Mouse (Mus musculus): Measurements from ENCODE around the gene Nrd1. TPM values are rescaled to one million over a fixed set of nuclear protein-coding genes. Genes with fewer than 3 reads are reported as not detected.

The Nrd1 gene
- total and polyA plus RNA-seq, 3 experiments, result 24.2 to 883 (median 72.7) TPM

GRCm38 (mm10) chr4:109000961-109001360 lies 506 bp downstream of the Nrd1 start:
- peaks cover 0 to 10% of the 10 kb centered on the region in 2 experiments; a peak in 2 of 4 replicates for H3K4me1 ChIP-seq (ENCODE audit: control insufficient read depth in 1 of 2, insufficient read depth in 2 of 2, low read length in 2 of 2)
- H3K27ac ChIP-seq (ENCODE audit: control insufficient read depth, low read depth, low read length), result peak overlapping the region; percentile 66
- peak overlapping the region; percentile 85 to 95 for H3K4me3 ChIP-seq (ENCODE audit: control insufficient read depth in 1 of 2, insufficient read depth in 1 of 2, low read depth in 2 of 2, low read length in 2 of 2)
- peaks cover 0 to 2% of the 10 kb centered on the region in 2 experiments; a peak in 2 of 4 replicates for H3K27me3 ChIP-seq (ENCODE audit: control insufficient read depth in 1 of 2, insufficient read depth in 2 of 2, low read length in 2 of 2)
- H3K36me3 ChIP-seq (ENCODE audit: control insufficient read depth in 1 of 2, insufficient read depth in 2 of 2, low read length in 2 of 2), result peaks cover 3 to 17% of the 10 kb centered on the region in 2 experiments; a peak in 3 of 4 replicates
- no peak for DNase-seq (ENCODE audit: low read depth, low spot score)
- H3K9ac ChIP-seq (ENCODE audit: control insufficient read depth, low read depth, low read length, poor library complexity, severe bottlenecking), result peak overlapping the region; percentile 87
- no peak for TF ChIP-seq ZNF384 (IDR thresholded peaks at IDR 0.05; ENCODE audit: low read depth, low read length)
- 0 out of 2 replicates have a peak, but pooled peaks have one; percentile 5 for TF ChIP-seq MYC (IDR thresholded peaks at IDR 0.05; ENCODE audit: low read depth, low read length)
- TF ChIP-seq MYB (IDR thresholded peaks at IDR 0.05; ENCODE audit: low read depth, low read length), result no peak
- no peaks in the 10 kb centered on the region for H3K9me3 ChIP-seq (replicated peaks; ENCODE audit: insufficient read depth, low read length)
- peaks cover 32% of the 10 kb centered on the region for H3K79me2 ChIP-seq (ENCODE audit: control insufficient read depth, insufficient read depth, low read length, poor library complexity)

GRCm38 (mm10) chr4:109008046-109008445 lies 7.6 kb downstream of the Nrd1 start:
- no peaks in the 10 kb centered on the region for H3K9me3 ChIP-seq (replicated peaks; ENCODE audit: insufficient read depth, low read length)
- DNase-seq (ENCODE audit: low read depth, low spot score), result no peak
- H3K79me2 ChIP-seq (ENCODE audit: control insufficient read depth, insufficient read depth, low read length, poor library complexity), result peaks cover 20% of the 10 kb centered on the region
- no peak overlapping the region for H3K9ac ChIP-seq (ENCODE audit: control insufficient read depth, low read depth, low read length, poor library complexity, severe bottlenecking)
- H3K27me3 ChIP-seq (ENCODE audit: control insufficient read depth in 1 of 2, insufficient read depth in 2 of 2, low read length in 2 of 2), result no peaks in the 10 kb centered on the region
- H3K4me1 ChIP-seq (ENCODE audit: control insufficient read depth in 1 of 2, insufficient read depth in 2 of 2, low read length in 2 of 2), result no peaks in the 10 kb centered on the region
- TF ChIP-seq E2F4 (IDR thresholded peaks at IDR 0.05; ENCODE audit: borderline replicate concordance, low read depth, low read length) (no peak), MEF2A (IDR thresholded peaks at IDR 0.05; ENCODE audit: extremely low read depth, insufficient replicate concordance, low read depth, low read length, poor library complexity, severe bottlenecking) (no peak), KAT2A (conservative IDR thresholded peaks at IDR 0.05; ENCODE audit: low read depth, low read length) (no peak)
- H3K36me3 ChIP-seq (ENCODE audit: control insufficient read depth in 1 of 2, insufficient read depth in 2 of 2, low read length in 2 of 2), result peaks cover under 1 to 9% of the 10 kb centered on the region in 2 experiments
- no peak overlapping the region for H3K4me3 ChIP-seq (ENCODE audit: control insufficient read depth in 1 of 2, insufficient read depth in 1 of 2, low read depth in 2 of 2, low read length in 2 of 2)
- no peak overlapping the region for H3K27ac ChIP-seq (ENCODE audit: control insufficient read depth, low read depth, low read length)

- Histone ChIP-seq H3K79me2 (ENCODE audit: control insufficient read depth, insufficient read depth, low read length, poor library complexity) (peaks cover 5% of the 10 kb centered on the region; the same call in 1 of the 2 replicates), H3K27ac (ENCODE audit: control insufficient read depth, low read depth, low read length) (no peak overlapping the region), H3K9me3 (replicated peaks; ENCODE audit: insufficient read depth, low read length) (no peaks in the 10 kb centered on the region), H3K4me1 (ENCODE audit: control insufficient read depth in 1 of 2, insufficient read depth in 2 of 2, low read length in 2 of 2) (no peaks in the 10 kb centered on the region), H3K27me3 (ENCODE audit: control insufficient read depth in 1 of 2, insufficient read depth in 2 of 2, low read length in 2 of 2) (no peaks in the 10 kb centered on the region), H3K9ac (ENCODE audit: control insufficient read depth, low read depth, low read length, poor library complexity, severe bottlenecking) (no peak overlapping the region), H3K4me3 (ENCODE audit: control insufficient read depth in 1 of 2, insufficient read depth in 1 of 2, low read depth in 2 of 2, low read length in 2 of 2) (no peak overlapping the region), H3K36me3 (ENCODE audit: control insufficient read depth in 1 of 2, insufficient read depth in 2 of 2, low read length in 2 of 2) (peaks cover 0 to 11% of the 10 kb centered on the region in 2 experiments; a peak in 2 of 4 replicates)
- no peak for DNase-seq (ENCODE audit: low read depth, low spot score)
- TF ChIP-seq JUND (IDR thresholded peaks at IDR 0.05; ENCODE audit: low read depth, low read length), result no peak
- no peak for TF ChIP-seq NELFE (IDR thresholded peaks at IDR 0.05; ENCODE audit: low read depth, low read length)
Observed at GRCm38 (mm10) chr4:109014091-109014490, 13.6 kb downstream of the Nrd1 start.

GRCm38 (mm10) chr4:109017441-109017840 lies 17.0 kb downstream of the Nrd1 start:
- Histone ChIP-seq H3K27me3 (ENCODE audit: control insufficient read depth in 1 of 2, insufficient read depth in 2 of 2, low read length in 2 of 2) (no peaks in the 10 kb centered on the region), H3K36me3 (ENCODE audit: control insufficient read depth in 1 of 2, insufficient read depth in 2 of 2, low read length in 2 of 2) (peaks cover 0 to 21% of the 10 kb centered on the region in 2 experiments; a peak in 2 of 4 replicates), H3K9ac (ENCODE audit: control insufficient read depth, low read depth, low read length, poor library complexity, severe bottlenecking) (no peak overlapping the region), H3K27ac (ENCODE audit: control insufficient read depth, low read depth, low read length) (no peak overlapping the region), H3K9me3 (replicated peaks; ENCODE audit: insufficient read depth, low read length) (no peaks in the 10 kb centered on the region), H3K79me2 (ENCODE audit: control insufficient read depth, insufficient read depth, low read length, poor library complexity) (no peaks in the 10 kb centered on the region; the same call in 1 of the 2 replicates), H3K4me3 (ENCODE audit: control insufficient read depth in 1 of 2, insufficient read depth in 1 of 2, low read depth in 2 of 2, low read length in 2 of 2) (no peak overlapping the region), H3K4me1 (ENCODE audit: control insufficient read depth in 1 of 2, insufficient read depth in 2 of 2, low read length in 2 of 2) (no peaks in the 10 kb centered on the region)
- no peak for DNase-seq (ENCODE audit: low read depth, low spot score)
- TF ChIP-seq MXI1 (IDR thresholded peaks at IDR 0.05; ENCODE audit: low read depth, low read length) (no peak), USF1 (IDR thresholded peaks at IDR 0.05; ENCODE audit: low read depth, low read length) (no peak), ZKSCAN1 (IDR thresholded peaks at IDR 0.05; ENCODE audit: low read depth, low read length) (no peak), TCF12 (IDR thresholded peaks at IDR 0.05; ENCODE audit: low read depth, low read length) (no peak), ETS1 (IDR thresholded peaks at IDR 0.05; ENCODE audit: low read depth, low read length) (no peak), NRF1 (IDR thresholded peaks at IDR 0.05; ENCODE audit: insufficient read depth, low read depth, low read length, poor library complexity, severe bottlenecking) (no peak), MAFK (IDR thresholded peaks at IDR 0.05; ENCODE audit: borderline replicate concordance, low read depth, low read length) (no peak), POLR2A (IDR thresholded peaks at IDR 0.05; ENCODE audit: control insufficient read depth in 1 of 2, insufficient read depth in 1 of 2, low read depth in 1 of 2, low read length in 2 of 2, poor library complexity in 1 of 2) (no peak), ZC3H11A (IDR thresholded peaks at IDR 0.05; ENCODE audit: low read depth, low read length) (no peak), KAT2A (conservative IDR thresholded peaks at IDR 0.05; ENCODE audit: low read depth, low read length) (no peak), ELF1 (IDR thresholded peaks at IDR 0.05; ENCODE audit: low read depth, low read length) (no peak), USF2 (IDR thresholded peaks at IDR 0.05; ENCODE audit: borderline replicate concordance in 1 of 2, insufficient read depth in 1 of 2, low read depth in 1 of 2, low read length in 2 of 2) (no peak), MEF2A (IDR thresholded peaks at IDR 0.05; ENCODE audit: extremely low read depth, insufficient replicate concordance, low read depth, low read length, poor library complexity, severe bottlenecking) (no peak), JUND (IDR thresholded peaks at IDR 0.05; ENCODE audit: low read depth, low read length) (no peak)

Data from MEL (cell line).